Mouse (Mus musculus): Measurements from ENCODE around the gene Tcp10a. TPM values are rescaled to one million over a fixed set of nuclear protein-coding genes. Genes with fewer than 3 reads are reported as not detected.
"Not testable (repeated sequence)": the region's sequence is repeated elsewhere in the genome, so short reads cannot be mapped to it uniquely, and the experiment has no call there.

Gene Tcp10a
- total RNA-seq (2014; fragmentation: Nextera tagmentation), result not detected in 2 replicates
- not detected in 2 replicates for total RNA-seq (2017)

DNA sequence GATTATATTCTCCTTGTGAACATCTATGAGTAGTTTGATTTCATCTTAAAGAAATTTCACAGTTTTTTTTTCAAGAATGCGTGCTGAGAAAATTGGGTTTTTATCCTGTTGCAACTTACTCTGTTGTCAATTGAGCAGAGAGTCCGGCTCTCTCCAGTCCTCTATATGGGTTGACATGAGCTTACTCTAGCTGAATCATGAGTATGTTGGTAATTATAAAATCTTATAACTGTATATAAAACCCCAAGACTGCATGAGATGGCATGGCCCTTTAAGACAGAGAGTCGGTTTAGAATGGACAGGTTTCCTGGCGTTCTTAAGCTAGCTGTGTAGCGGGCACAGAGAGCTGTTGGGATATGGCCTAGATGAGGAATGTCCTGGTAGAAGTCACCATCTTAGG, at the start of gene Tcp10a:
Gene Tcp10a (plus strand): TSS at position 301 of the 400 bp plus-strand sequence.
- not testable (repeated sequence) for ATAC-seq (replicated peaks; ENCODE audit: low FRiP score, low TSS enrichment, poor library complexity, severe bottlenecking)

DNA sequence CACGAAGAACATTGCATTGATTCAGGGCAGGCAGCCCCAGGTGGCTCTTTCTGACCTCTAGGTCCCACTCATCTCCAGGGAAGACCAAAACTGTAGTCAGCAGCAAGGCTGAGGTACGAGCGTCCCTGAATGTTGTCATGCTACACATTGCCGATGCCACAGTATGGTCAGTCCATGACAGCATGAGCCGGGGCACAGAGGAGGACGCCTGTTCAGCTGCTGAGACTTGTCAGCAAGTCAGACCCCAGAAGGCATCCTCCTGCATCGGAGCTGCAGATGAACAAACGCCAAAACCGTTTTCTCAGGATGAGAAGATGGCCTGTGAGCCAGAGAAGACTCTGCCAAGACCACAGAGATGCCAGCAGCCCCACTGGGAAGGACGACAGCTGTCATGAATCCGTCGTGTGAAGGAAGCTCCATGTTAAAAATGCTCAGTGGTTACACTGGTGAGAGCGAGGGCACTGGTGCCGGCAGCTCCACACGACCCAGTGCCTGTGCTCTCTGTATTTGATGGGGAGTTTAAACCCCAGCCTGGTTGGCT, 45.7 kb upstream of the Tcp10a start:
- ATAC-seq (replicated peaks; ENCODE audit: low FRiP score, low TSS enrichment, poor library complexity, severe bottlenecking), result no peak

GRCm38 (mm10) chr17:7279251-7279650, 45.2 kb upstream of the Tcp10a start:
- ATAC-seq (replicated peaks; ENCODE audit: low FRiP score, low TSS enrichment, poor library complexity, severe bottlenecking), result no peak

- ATAC-seq (replicated peaks; ENCODE audit: low FRiP score, low TSS enrichment, poor library complexity, severe bottlenecking), result no peak
Measured at GRCm38 (mm10) chr17:7284297-7284910, 40.0 kb upstream of the Tcp10a start.

GRCm38 (mm10) chr17:7285292-7285691, 39.2 kb upstream of the Tcp10a start:
- ATAC-seq (replicated peaks; ENCODE audit: low FRiP score, low TSS enrichment, poor library complexity, severe bottlenecking), result no peak

GRCm38 (mm10) chr17:7286422-7287050, 37.9 kb upstream of the Tcp10a start:
- no peak for ATAC-seq (replicated peaks; ENCODE audit: low FRiP score, low TSS enrichment, poor library complexity, severe bottlenecking)

DNA sequence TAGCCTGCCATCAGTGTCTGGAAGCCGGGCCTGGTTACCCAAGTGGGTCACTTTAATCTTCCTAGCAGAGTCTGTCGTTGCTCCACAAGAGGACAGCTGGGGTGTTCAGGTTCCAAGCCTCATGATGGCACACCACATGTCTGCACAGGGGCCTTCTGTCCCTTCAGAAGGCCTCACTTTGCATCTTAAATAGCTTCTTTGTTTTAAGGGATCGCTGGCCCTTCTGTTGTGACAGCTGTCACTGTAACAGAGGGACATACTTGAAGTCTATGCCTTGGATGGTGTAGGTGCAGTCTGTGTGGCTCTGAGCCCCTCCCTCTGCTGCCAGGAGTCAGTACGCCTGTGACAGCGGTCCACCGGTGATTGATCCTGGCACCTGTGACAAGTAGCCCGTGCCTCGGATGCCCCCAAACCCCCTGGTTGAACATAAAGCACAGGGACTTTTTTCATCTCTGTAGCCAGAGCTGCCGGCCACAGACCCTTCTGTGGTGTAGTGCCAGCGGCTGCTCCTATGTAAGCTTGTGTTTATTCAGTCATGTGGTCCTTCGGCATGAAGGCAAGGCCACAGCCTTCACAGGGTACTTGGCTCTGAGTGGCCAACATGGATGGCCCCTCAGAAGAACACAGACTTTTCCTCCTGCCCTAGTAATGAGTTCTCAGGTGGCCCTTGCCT, 32.3 kb upstream of the Tcp10a start:
- no peak for ATAC-seq (replicated peaks; ENCODE audit: low FRiP score, low TSS enrichment, poor library complexity, severe bottlenecking)

DNA sequence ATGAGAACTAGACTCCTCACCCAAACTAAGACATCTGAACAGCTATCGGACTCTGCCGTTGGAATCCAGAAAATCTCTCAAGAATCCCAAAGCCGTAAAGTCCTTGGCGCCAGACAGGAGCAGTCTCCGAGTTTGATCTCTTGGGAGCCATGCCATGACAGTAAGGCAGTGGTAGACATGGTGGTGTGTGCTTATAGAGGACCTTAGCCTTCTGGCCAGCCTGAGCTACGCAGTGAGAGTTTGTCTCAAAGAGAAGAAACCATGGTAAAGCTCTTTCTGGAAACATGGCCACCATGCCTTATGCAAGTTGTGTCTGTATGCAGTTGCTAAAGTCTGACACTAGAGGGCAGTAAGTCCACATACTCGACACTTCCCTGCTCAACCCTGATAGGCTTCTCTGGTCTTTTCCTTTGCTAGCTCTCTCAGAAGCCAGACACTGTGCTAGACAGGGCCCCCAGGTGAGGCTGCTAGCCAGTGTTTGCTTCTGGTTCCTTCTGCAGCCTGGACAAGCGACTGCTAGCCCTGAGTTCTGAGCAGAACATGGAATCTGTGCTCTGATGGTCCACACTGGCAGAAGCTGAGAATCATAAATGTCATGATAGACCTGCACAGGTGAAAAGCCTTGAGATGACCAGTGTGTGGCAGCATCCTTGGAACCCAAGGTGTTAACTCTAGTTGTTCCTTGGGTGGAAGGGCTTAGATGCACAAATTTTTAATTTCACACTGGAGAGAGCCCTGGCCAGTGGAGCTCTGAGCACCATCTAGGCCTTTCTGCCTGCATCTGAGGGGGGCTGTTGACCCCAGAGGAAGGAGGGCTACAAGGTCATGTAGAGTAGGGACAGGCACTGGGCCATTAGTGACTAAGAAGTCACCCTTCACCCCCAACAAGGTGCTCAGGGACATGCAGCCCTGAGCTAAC, 17.9 kb upstream of the Tcp10a start:
- peak; percentile 84 for ATAC-seq (replicated peaks; ENCODE audit: low FRiP score, low TSS enrichment, poor library complexity, severe bottlenecking)

DNA sequence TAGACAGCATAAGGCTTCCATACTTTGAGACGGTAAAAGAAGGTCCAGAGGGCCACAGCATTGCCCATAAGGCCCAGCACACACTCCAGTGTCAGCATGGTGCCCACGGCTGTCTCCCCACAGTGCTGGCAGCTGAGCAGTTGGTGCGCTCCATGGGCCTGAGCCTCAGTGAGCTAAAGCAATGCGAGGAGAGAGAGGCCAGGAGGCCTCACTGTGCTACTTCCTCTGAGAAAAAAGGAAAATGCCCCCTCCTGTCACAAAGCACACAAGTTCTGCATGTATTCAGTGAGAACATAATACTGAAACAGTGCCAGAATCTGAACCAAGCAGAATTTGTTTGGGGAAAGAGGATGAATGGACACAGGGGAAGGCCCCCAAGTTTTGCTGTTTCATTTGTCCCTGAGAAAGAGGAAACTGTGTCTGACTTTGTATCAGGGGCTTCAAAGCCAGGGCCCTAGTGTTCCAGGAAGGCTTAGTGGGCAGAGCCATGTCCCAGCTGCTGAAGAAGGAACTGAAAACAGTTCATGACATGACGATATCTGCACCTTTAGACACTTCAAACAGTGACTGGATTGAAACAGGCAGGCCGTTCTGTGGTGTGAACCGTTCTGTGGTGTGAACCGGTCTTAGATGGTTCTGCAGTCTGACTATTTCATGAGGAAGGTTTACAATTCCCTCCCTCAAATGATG, 8.6 kb upstream of the Tcp10a start:
- not testable (repeated sequence) for ATAC-seq (replicated peaks; ENCODE audit: low FRiP score, low TSS enrichment, poor library complexity, severe bottlenecking)

DNA sequence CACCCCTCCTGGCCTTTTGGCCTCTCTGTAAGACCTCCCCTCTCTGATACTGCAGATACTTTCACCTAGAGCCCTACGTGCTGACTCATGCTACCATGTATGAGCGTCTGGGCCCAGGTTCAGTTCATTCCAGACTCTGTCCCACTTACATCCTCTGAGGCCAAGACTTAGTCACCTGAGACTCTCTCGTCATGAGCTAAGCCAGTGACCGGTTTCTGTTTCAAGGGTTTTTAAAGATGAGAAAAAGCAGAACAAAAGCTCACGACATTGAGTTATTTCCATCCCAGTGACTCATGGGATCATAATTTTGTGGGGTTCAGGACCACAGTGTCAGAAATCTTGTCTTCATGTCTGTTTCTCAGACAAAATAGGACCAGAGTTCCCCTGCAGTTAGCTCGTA, 4.7 kb upstream of the Tcp10a start:
- ATAC-seq (replicated peaks; ENCODE audit: low FRiP score, low TSS enrichment, poor library complexity, severe bottlenecking), result not testable (repeated sequence)

- ATAC-seq (replicated peaks; ENCODE audit: low FRiP score, low TSS enrichment, poor library complexity, severe bottlenecking), result not testable (repeated sequence)
Measured at GRCm38 (mm10) chr17:7326415-7326814, 2.0 kb downstream of the Tcp10a start.

- 0 out of 2 replicates have a peak, but pooled peaks have one; percentile 24 for ATAC-seq (replicated peaks; ENCODE audit: low FRiP score, low TSS enrichment, poor library complexity, severe bottlenecking)
Measured at GRCm38 (mm10) chr17:7332745-7333144, 8.3 kb downstream of the Tcp10a start.

GRCm38 (mm10) chr17:7337381-7337780, 12.9 kb downstream of the Tcp10a start:
- ATAC-seq (replicated peaks; ENCODE audit: low FRiP score, low TSS enrichment, poor library complexity, severe bottlenecking), result not testable (repeated sequence)

DNA sequence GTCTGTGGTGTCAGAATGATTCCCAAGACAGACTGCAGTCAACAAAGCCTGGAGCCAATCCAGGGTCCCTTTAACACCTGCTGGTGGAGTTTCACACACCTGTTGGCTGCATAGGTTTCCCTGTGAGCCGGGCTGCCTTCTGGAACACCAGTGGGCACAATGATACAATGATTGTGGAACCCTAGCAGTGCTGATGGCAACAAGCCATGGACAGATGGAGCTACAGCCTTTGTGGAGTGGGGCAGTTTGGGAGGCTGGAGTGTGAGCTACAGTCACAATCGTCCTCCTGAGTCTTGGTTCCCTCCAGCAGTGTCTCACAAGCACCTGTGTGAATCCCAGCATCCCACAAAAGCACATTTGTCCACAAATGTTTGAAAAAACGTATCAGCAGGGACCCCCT, 24.3 kb downstream of the Tcp10a start:
- not testable (repeated sequence) for ATAC-seq (replicated peaks; ENCODE audit: low FRiP score, low TSS enrichment, poor library complexity, severe bottlenecking)

GRCm38 (mm10) chr17:7352596-7352995, 28.1 kb downstream of the Tcp10a start, which contains the start of gene Ttll2:
Gene Ttll2 (minus strand): TSS chr17:7352696.
- not testable (repeated sequence) for ATAC-seq (replicated peaks; ENCODE audit: low FRiP score, low TSS enrichment, poor library complexity, severe bottlenecking)

DNA sequence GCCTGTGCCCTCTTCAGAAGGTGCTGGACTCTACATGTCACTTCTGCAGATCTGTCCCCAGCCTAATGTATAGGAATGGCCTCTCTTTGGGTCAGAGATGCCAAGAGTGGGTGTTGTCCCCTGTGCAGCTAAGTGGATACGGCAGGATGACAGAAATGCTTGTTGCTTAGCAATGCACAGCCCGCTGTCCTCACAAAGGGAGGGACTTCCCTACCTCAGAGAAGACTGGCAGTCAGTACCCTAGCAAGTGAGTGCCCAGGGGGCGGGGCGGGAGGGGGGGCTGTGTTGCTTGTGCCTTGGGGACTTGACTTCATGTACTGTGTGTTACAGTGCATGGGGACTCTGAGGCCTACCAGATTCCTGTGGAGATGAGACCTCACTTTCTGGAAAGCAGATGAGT, 35.4 kb downstream of the Tcp10a start:
- ATAC-seq (replicated peaks; ENCODE audit: low FRiP score, low TSS enrichment, poor library complexity, severe bottlenecking), result not testable (repeated sequence)

- ATAC-seq (replicated peaks; ENCODE audit: low FRiP score, low TSS enrichment, poor library complexity, severe bottlenecking), result not testable (repeated sequence)
Measured at GRCm38 (mm10) chr17:7360749-7361465, 36.5 kb downstream of the Tcp10a start.

GRCm38 (mm10) chr17:7365615-7366014, 41.2 kb downstream of the Tcp10a start:
- not testable (repeated sequence) for ATAC-seq (replicated peaks; ENCODE audit: low FRiP score, low TSS enrichment, poor library complexity, severe bottlenecking)
